Mouse (Mus musculus) spleen, adult 2 months (tissue): ENCODE data around the gene Bcor. TPM values are rescaled to one million over a fixed set of nuclear protein-coding genes. Genes with fewer than 3 reads are reported as not detected.

Experiments
- DNase-seq, 2 experiments: peaks; one replicate each; pipeline versions ENCODE4 v3.0.0 to v3.0.0-alpha.2; 2012 to 2021; ENCODE audit warnings: low spot score in 2 of 2, low read depth in 1 of 2
- H3K27ac ChIP-seq: fragments of 200-500 bp; 2 replicates; pipeline ENCODE4 v1.5.1; 2012; ENCODE audit warnings: low read length, inconsistent platforms; ENCODE audit not compliant: insufficient read depth
- H3K27me3 ChIP-seq: fragments of 200-500 bp; 2 replicates; pipeline ENCODE4 v1.6.1; 2012; ENCODE audit warnings: mild to moderate bottlenecking, moderate library complexity, low read length, inconsistent platforms; ENCODE audit not compliant: control insufficient read depth, insufficient read depth
- H3K36me3 ChIP-seq: fragments of 200-500 bp; 2 replicates; pipeline ENCODE4 v1.6.1; 2012; ENCODE audit warnings: mild to moderate bottlenecking, low read length, inconsistent platforms; ENCODE audit not compliant: control insufficient read depth, insufficient read depth
- H3K4me1 ChIP-seq: fragments of 200-500 bp; 2 replicates; pipeline ENCODE4 v1.6.1; 2011; ENCODE audit warnings: inconsistent platforms; ENCODE audit not compliant: control insufficient read depth, insufficient read depth, insufficient read length
- H3K4me3 ChIP-seq: fragments of 200-500 bp; 2 replicates; pipeline ENCODE4 v1.5.1; 2011; ENCODE audit warnings: mild to moderate bottlenecking, inconsistent platforms; ENCODE audit not compliant: insufficient read depth, insufficient read length; ENCODE audit errors: extremely low read depth
- CTCF ChIP-seq: fragments of 200-500 bp; IDR thresholded peaks from 2 replicates; pipeline ENCODE4 v1.5.1; 2011; ENCODE audit warnings: mild to moderate bottlenecking, inconsistent platforms; ENCODE audit not compliant: insufficient read depth, insufficient read length, insufficient replicate concordance; ENCODE audit errors: extremely low read depth
- POLR2A ChIP-seq: fragments of 200-500 bp; IDR thresholded peaks from 2 replicates; pipeline ENCODE4 v1.6.1; 2011; ENCODE audit warnings: low read depth, low read length, inconsistent platforms
- WGBS: fragments of 180-500 bp; shearing (Covaris S2); methylation state at CpG from one replicate; pipeline ENCODE4 v1.1.7; 2018; 5-methylcytosine and 5-hydroxymethylcytosine counted together
- polyA plus RNA-seq: library from polyadenylated mRNA; depleted of rRNA; stranded (reverse); fragments of >200 nt; gene quantifications from 2 replicates; pipeline ENCODE4 v1.2.3, GENCODE M21; 2012

Bcor gene
- polyA plus RNA-seq, 1 experiment, result 12.8 TPM

- peaks cover 12% of the 10 kb centered on the region; the same call in 1 of the 2 replicates for H3K4me1 ChIP-seq
- H3K27ac ChIP-seq, result peak overlapping the region; percentile 87
- no peaks in the 10 kb centered on the region for H3K36me3 ChIP-seq
- no peaks in the 10 kb centered on the region for H3K27me3 ChIP-seq
- no peak for DNase-seq
- no peak for TF ChIP-seq POLR2A
- TF ChIP-seq CTCF, result no peak
- WGBS, result 15% methylated on average over 22 of the region's 22 CpGs
- H3K4me3 ChIP-seq, result peak overlapping the region; percentile 48
Observed at GRCm38 (mm10) chrX:12081741-12082155, 78.4 kb downstream of the Bcor start.

GRCm38 (mm10) chrX:12080904-12081740, 79.0 kb downstream of the Bcor start:
- DNase-seq, result peak in 1 of 2 experiments; percentile 51
- Histone ChIP-seq H3K27me3 (no peaks in the 10 kb centered on the region), H3K36me3 (no peaks in the 10 kb centered on the region), H3K4me1 (peaks cover 11% of the 10 kb centered on the region; the same call in 1 of the 2 replicates), H3K4me3 (peak overlapping the region; percentile 75), H3K27ac (peak overlapping the region; percentile 87)
- TF ChIP-seq CTCF (no peak), POLR2A (no peak)
- WGBS, result 6% methylated on average over 59 of the region's 61 CpGs

GRCm38 (mm10) chrX:12080095-12080903, 79.9 kb downstream of the Bcor start:
- H3K27ac ChIP-seq, result peak overlapping the region; percentile 93
- DNase-seq, result peak in 1 of 2 experiments; percentile 44
- H3K4me3 ChIP-seq, result peak overlapping the region; percentile 75
- H3K36me3 ChIP-seq, result no peaks in the 10 kb centered on the region
- H3K27me3 ChIP-seq, result no peaks in the 10 kb centered on the region
- peak; percentile 89 for TF ChIP-seq POLR2A
- no peak for TF ChIP-seq CTCF
- H3K4me1 ChIP-seq, result peaks cover 11% of the 10 kb centered on the region; the same call in 1 of the 2 replicates
- WGBS, result 12% methylated on average over 42 of the region's 97 CpGs

- Histone ChIP-seq H3K4me3 (peak overlapping the region; percentile 75), H3K27ac (peak overlapping the region; percentile 93), H3K4me1 (peaks cover 11% of the 10 kb centered on the region; the same call in 1 of the 2 replicates), H3K36me3 (no peaks in the 10 kb centered on the region), H3K27me3 (no peaks in the 10 kb centered on the region)
- DNase-seq, result peak in 1 of 2 experiments; percentile 70
- 7% methylated on average over 62 of the region's 79 CpGs for WGBS
- TF ChIP-seq CTCF (no peak), POLR2A (no peak)
Observed at GRCm38 (mm10) chrX:12079309-12080094, 80.7 kb downstream of the Bcor start.

GRCm38 (mm10) chrX:12079059-12079308, 81.2 kb downstream of the Bcor start:
- H3K27me3 ChIP-seq, result no peaks in the 10 kb centered on the region
- H3K4me1 ChIP-seq, result peaks cover 11% of the 10 kb centered on the region; the same call in 1 of the 2 replicates
- no peak for TF ChIP-seq CTCF
- TF ChIP-seq POLR2A, result no peak
- H3K36me3 ChIP-seq, result no peaks in the 10 kb centered on the region
- H3K27ac ChIP-seq, result peak overlapping the region; percentile 93
- 5% methylated on average over 26 of the region's 27 CpGs for WGBS
- H3K4me3 ChIP-seq, result peak overlapping the region; percentile 75
- no peak for DNase-seq

GRCm38 (mm10) chrX:12078195-12079058, 81.7 kb downstream of the Bcor start:
- H3K4me1 ChIP-seq, result peaks cover 9% of the 10 kb centered on the region; the same call in 1 of the 2 replicates
- H3K27ac ChIP-seq, result peak overlapping the region; percentile 93
- H3K36me3 ChIP-seq, result no peaks in the 10 kb centered on the region
- H3K27me3 ChIP-seq, result no peaks in the 10 kb centered on the region
- WGBS, result 10% methylated on average over 73 of the region's 73 CpGs
- H3K4me3 ChIP-seq, result peak overlapping the region; percentile 75
- no peak for TF ChIP-seq CTCF
- TF ChIP-seq POLR2A, result no peak
- peak in 1 of 2 experiments; percentile 37 for DNase-seq
